In the genomic region with DNA sequence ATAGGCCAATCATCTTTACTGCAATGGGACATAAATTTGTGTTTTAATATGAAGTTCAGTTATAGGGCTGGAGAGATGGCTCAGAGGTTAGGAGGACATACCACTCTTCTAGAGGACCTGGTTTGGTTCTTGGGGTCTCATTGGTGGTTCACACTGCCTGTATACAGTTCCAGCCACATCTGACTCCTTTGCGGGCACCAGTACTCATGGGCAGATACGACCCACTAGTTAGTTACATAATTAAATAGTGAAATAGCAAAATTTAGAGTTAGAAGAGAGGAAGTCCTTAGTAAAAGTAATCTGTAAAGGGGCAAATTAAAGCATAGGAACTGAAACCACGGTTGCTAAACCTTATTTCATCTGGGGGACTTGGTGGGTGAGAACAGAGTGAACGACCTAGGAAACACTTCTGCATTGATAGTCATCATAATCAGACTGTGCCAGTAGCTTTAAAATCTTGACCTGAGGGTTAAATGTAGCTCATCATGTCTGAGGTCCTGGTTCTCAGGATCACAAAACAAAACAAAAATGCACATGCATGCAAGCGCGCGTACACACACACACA, we compare ENCODE assay signal across 18 mouse cellular contexts.
"Had no signal": no experiment of that assay in that cellular context is flagged by ENCODE, and none has a peak within 500 bp of the region (broad histone marks: within the 10 kb centered on the region; RNA-seq: fewer than 3 reads in every experiment).

No protein-coding gene starts in this region.

- H3K27ac ChIP-seq: liver, embryonic 15.5 days; lung, embryonic 15.5 days; macrophage; midbrain, embryonic 13.5 days; midbrain, embryonic 15.5 days; neural tube, embryonic 12.5 days had no signal

- H3K4me2 ChIP-seq: liver, embryonic 15.5 days; lung, embryonic 15.5 days; midbrain, embryonic 11.5 days; midbrain, embryonic 13.5 days; midbrain, embryonic 15.5 days; neural tube, embryonic 12.5 days had no signal

- H3K9ac ChIP-seq: liver, embryonic 15.5 days; liver, postnatal 0 days; lung, embryonic 15.5 days; midbrain, embryonic 13.5 days; midbrain, embryonic 15.5 days; neural tube, embryonic 12.5 days had no signal

- H3K4me3 ChIP-seq: liver, embryonic 15.5 days; lung, embryonic 15.5 days; megakaryocyte, embryonic 14.5 days; midbrain, embryonic 13.5 days; midbrain, embryonic 15.5 days; myocyte; neural tube, embryonic 12.5 days had no signal

- ATAC-seq: liver, postnatal 0 days; lung, postnatal 0 days; midbrain, embryonic 13.5 days; midbrain, embryonic 15.5 days had no signal

- DNase-seq: liver, postnatal 0 days; lung, adult 2 months; lung, postnatal 14 days; lung, postnatal 36 days; right cerebral cortex, postnatal 14 days; thymus, adult 18-20 months; thymus, postnatal 14 days; thymus, postnatal 36 days had no signal

- H3K27me3 ChIP-seq: liver, embryonic 15.5 days; lung, embryonic 15.5 days; megakaryocyte, embryonic 14.5 days; midbrain, embryonic 13.5 days; midbrain, embryonic 15.5 days; neural tube, embryonic 12.5 days had no signal

- H3K4me1 ChIP-seq: liver, embryonic 15.5 days; lung, embryonic 15.5 days; midbrain, embryonic 13.5 days; midbrain, embryonic 15.5 days; neural tube, embryonic 12.5 days had no signal

- H3K9me3 ChIP-seq: liver, embryonic 15.5 days; lung, embryonic 15.5 days; megakaryocyte, embryonic 14.5 days; midbrain, embryonic 13.5 days; midbrain, embryonic 15.5 days; neural tube, embryonic 12.5 days had no signal
